Mouse (Mus musculus) ES-E14 (cell line): ENCODE results near the gene Cd40. TPM values are rescaled to one million over a fixed set of nuclear protein-coding genes. Genes with fewer than 3 reads are reported as not detected.

Experiments
- DNase-seq: peaks from one replicate; pipeline ENCODE4 v3.0.0-alpha.2; 2013; ENCODE audit warnings: low read depth, low spot score
- H3K27ac ChIP-seq: 2 replicates; pipeline ENCODE4 v1.5.1; 2012; ENCODE audit warnings: low read depth, mild to moderate bottlenecking, low read length, moderate library complexity, mixed read lengths; ENCODE audit not compliant: poor library complexity, insufficient read depth, severe bottlenecking
- H3K36me3 ChIP-seq: 2 replicates; pipeline ENCODE4 v1.6.1; 2012; ENCODE audit warnings: mild to moderate bottlenecking, low read length, moderate library complexity, mixed read lengths; ENCODE audit not compliant: control insufficient read depth, poor library complexity, insufficient read depth, severe bottlenecking
- H3K4me1 ChIP-seq, 2 experiments: fragments of 150-350 bp in 1 of 2; sonication (generic) in 1 of 2; 2 replicates each; pipeline ENCODE4 v1.6.1; 2012; ENCODE audit warnings: low read length in 2 of 2, mild to moderate bottlenecking in 1 of 2, mixed read lengths in 1 of 2; ENCODE audit not compliant: control insufficient read depth in 2 of 2, insufficient read depth in 2 of 2, poor library complexity in 1 of 2
- H3K4me3 ChIP-seq, 2 experiments: fragments of 150-350 bp in 1 of 2; sonication (generic) in 1 of 2; 2 replicates each; pipeline ENCODE4 v1.5.1; 2012; ENCODE audit warnings: low read length in 2 of 2, low read depth in 1 of 2, mild to moderate bottlenecking in 1 of 2, mixed read lengths in 1 of 2; ENCODE audit not compliant: insufficient read depth in 1 of 2, poor library complexity in 1 of 2, severe bottlenecking in 1 of 2
- H3K9ac ChIP-seq: 2 replicates; pipeline ENCODE4 v1.6.1; 2012; ENCODE audit warnings: low read depth, mild to moderate bottlenecking, low read length, mixed read lengths; ENCODE audit not compliant: poor library complexity, insufficient read depth, severe bottlenecking
- H3K9me3 ChIP-seq: fragments of 150-350 bp; sonication (generic); 2 replicates; pipeline ENCODE4 v1.6.1; 2012; ENCODE audit warnings: low read depth, mild to moderate bottlenecking, low read length; ENCODE audit not compliant: control insufficient read depth, insufficient read depth
- CHD2 ChIP-seq: IDR thresholded peaks from 2 replicates; pipeline ENCODE4 v1.6.1; 2014; ENCODE audit warnings: mild to moderate bottlenecking, low read depth, low read length, inconsistent platforms
- HCFC1 ChIP-seq: IDR thresholded peaks from 2 replicates; pipeline ENCODE4 v1.6.1; 2012; ENCODE audit warnings: low read length, inconsistent platforms, borderline replicate concordance; ENCODE audit not compliant: insufficient read depth
- MAFK ChIP-seq: IDR thresholded peaks from 2 replicates; pipeline ENCODE4 v1.6.1; 2014; ENCODE audit warnings: mild to moderate bottlenecking, low read depth, low read length, inconsistent platforms; ENCODE audit not compliant: insufficient read depth
- ZC3H11A ChIP-seq: IDR thresholded peaks from 2 replicates; pipeline ENCODE4 v1.6.1; 2012; ENCODE audit warnings: low read depth, mild to moderate bottlenecking, inconsistent platforms, low read length, borderline replicate concordance
- ZNF384 ChIP-seq: IDR thresholded peaks from 2 replicates; pipeline ENCODE4 v1.6.1; 2012; ENCODE audit warnings: low read depth, low read length, inconsistent platforms
- in situ Hi-C, 2 experiments: fragments of 600-800 bp; cut with MboI; formaldehyde crosslinking; loops; one replicate each; pipeline ENCODE4 v1.15.1; 2025; ENCODE audit warnings: low sequenced_read_pairs in 2 of 2, inconsistent platforms in 1 of 2; ENCODE audit not compliant: unreplicated experiment in 2 of 2
- total RNA-seq: library from RNA; depleted of rRNA; stranded (reverse); fragments of 300-350 nt; gene quantifications from 2 replicates; pipeline ENCODE4 v1.2.3, GENCODE M21; 2012

Cd40 gene
- total RNA-seq, 1 experiment, result 5.7 TPM

DNA sequence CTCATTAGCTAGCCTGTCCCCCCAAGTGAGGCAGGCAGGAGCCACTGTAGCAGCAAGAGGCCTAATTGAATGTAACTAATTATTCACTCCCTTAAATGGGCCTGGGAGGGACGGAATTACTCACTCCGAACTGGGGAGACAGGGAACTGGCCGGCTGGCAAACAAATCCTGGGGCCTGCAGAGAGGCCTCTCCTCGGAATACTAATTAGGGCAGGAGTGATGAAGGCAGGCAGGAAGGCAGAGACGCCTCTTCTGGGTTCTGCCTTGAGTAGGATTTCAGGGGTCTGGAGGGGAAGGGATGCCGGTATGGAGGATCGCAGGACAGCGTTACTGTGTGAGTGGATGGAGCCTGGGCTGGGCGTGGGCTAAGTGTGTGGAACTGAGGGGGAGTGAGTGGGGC, 21.6 kb downstream of the Cd40 start:
- DNase-seq, result no peak
- Histone ChIP-seq H3K4me1 (peaks cover 0 to 14% of the 10 kb centered on the region in 2 experiments; a peak in 1 of 4 replicates), H3K9me3 (no peaks in the 10 kb centered on the region), H3K9ac (no peak overlapping the region), H3K27ac (no peak overlapping the region), H3K4me3 (no peak overlapping the region), H3K36me3 (no peaks in the 10 kb centered on the region)
- in situ Hi-C loops, result loop anchor here (5.0 to 10.0 kb wide), 3 partner anchors 208 to 285 kb away; partner anchors contain the start of gene Slc35c2 (in 1 of the 2)
- TF ChIP-seq CHD2, result no peak
- no peak for TF ChIP-seq ZC3H11A
- TF ChIP-seq ZNF384, result no peak
- no peak for TF ChIP-seq MAFK
- no peak for TF ChIP-seq HCFC1

DNA sequence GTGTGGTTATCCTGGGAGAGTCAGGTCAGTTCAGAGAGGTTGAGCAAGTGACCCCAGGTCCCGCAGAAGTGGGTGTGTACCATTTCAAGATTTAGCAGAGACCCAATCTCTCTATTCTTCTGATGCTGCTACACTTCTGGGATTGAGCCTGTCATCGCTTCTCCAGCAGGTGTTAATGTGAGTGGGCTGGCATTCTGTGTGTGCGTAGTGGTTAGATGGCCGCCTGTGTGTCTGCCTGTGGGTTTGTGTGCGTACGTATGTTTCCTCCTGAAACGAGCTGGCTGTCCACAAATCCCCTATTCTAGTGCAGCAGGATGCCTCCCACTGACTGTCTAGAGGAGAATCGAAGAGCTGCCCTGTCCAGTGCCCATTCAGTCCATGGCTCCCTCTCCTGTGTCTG, 22.6 kb downstream of the Cd40 start:
- in situ Hi-C loops, result loop anchor here (5.0 to 10.0 kb wide), 3 partner anchors 207 to 284 kb away; partner anchors contain the start of gene Slc35c2 (in 1 of the 2)
- H3K36me3 ChIP-seq, result no peaks in the 10 kb centered on the region
- H3K9me3 ChIP-seq, result no peaks in the 10 kb centered on the region
- no peak overlapping the region for H3K27ac ChIP-seq
- no peak for TF ChIP-seq ZNF384
- TF ChIP-seq ZC3H11A, result no peak
- TF ChIP-seq MAFK, result no peak
- no peak for TF ChIP-seq CHD2
- no peak for TF ChIP-seq HCFC1
- DNase-seq, result no peak
- H3K4me3 ChIP-seq, result no peak overlapping the region
- peaks cover 0 to 14% of the 10 kb centered on the region in 2 experiments; a peak in 1 of 4 replicates for H3K4me1 ChIP-seq
- H3K9ac ChIP-seq, result no peak overlapping the region

DNA sequence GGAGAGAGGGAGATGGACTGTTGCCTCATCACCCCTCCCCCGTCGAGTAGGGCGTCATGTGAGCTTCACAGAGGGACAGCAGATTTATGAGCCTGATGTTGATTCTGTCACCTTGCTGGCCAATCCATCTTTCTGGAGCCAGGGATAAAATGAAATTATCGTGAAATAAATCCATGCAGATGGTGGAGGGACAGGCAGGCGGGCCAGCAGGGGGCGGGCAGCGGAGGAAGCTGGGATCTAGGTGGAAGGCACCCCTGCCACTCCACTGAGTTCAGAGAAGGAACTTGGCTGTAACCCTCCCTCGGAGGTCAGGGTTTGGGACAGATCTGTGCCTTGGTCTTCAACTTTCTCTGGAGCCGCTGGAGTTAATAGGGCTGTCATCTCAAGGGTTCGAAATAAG, 23.2 kb downstream of the Cd40 start:
- Histone ChIP-seq H3K9me3 (no peaks in the 10 kb centered on the region), H3K27ac (no peak overlapping the region), H3K4me1 (peaks cover 0 to 14% of the 10 kb centered on the region in 2 experiments; a peak in 1 of 4 replicates), H3K4me3 (no peak overlapping the region), H3K9ac (no peak overlapping the region), H3K36me3 (no peaks in the 10 kb centered on the region)
- in situ Hi-C loops, result loop anchor here (5.0 to 10.0 kb wide), 3 partner anchors 206 to 284 kb away; partner anchors contain the start of gene Slc35c2 (in 1 of the 2)
- DNase-seq, result no peak
- TF ChIP-seq ZNF384, result no peak

DNA sequence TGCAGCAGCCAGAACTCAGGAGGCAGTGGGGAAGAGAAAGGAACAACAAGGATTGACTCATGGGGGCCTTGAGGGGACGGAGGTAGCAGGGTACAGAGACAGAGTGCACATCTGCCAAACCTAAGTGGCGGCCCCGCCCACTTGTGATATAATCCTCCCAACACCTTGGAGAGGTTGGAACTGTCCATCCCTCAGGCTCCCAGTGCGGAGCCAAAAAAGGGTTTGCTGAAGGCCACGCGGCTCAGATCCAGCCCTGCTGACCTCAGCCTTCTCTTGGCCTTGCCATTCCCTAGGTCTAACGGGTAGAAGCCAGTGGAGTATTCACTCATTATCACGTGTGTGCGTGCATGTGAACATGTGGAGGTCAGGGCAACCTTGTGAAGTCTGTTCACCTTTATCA, 25.2 kb downstream of the Cd40 start:
- no peak overlapping the region for H3K27ac ChIP-seq
- no peaks in the 10 kb centered on the region for H3K36me3 ChIP-seq
- no peak overlapping the region for H3K4me3 ChIP-seq
- no peaks in the 10 kb centered on the region for H3K9me3 ChIP-seq
- TF ChIP-seq ZC3H11A (no peak), MAFK (no peak), ZNF384 (no peak), CHD2 (no peak), HCFC1 (no peak)
- no peak overlapping the region for H3K9ac ChIP-seq
- in situ Hi-C loops, result no loop called here
- no peak for DNase-seq
- H3K4me1 ChIP-seq, result peaks cover 0 to 3% of the 10 kb centered on the region in 2 experiments; a peak in 1 of 4 replicates

DNA sequence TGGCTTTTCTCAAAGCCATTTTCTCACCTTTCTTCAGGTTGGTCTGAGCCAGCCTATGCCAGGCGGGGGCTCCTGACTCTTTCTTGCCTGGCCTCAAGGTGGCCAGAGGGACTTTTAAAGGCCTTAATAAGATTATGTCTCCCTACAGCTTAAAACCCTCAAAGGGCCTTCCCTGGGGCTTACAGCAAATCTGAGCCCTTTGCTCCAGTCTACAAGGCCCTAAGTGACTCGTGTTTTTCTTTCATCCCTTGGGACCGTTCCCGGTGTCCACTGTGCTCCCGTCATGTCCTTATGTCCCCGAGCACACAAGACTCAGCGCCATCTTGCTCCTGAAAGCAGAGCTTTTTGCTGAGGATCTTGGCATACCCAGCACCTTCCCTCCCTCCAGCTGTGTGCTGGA, 25.8 kb downstream of the Cd40 start:
- in situ Hi-C loops, result no loop called here
- no peaks in the 10 kb centered on the region; a peak in 1 of 4 replicates for H3K4me1 ChIP-seq
- TF ChIP-seq ZC3H11A (no peak), ZNF384 (no peak), HCFC1 (no peak), MAFK (no peak), CHD2 (no peak)
- H3K4me3 ChIP-seq, result no peak overlapping the region
- no peak for DNase-seq
- no peaks in the 10 kb centered on the region for H3K36me3 ChIP-seq
- H3K9me3 ChIP-seq, result no peaks in the 10 kb centered on the region
- no peak overlapping the region for H3K9ac ChIP-seq
- H3K27ac ChIP-seq, result no peak overlapping the region
